ENCODE assay signal across 10 mouse cellular contexts in genomic region chr1:87155531-87156198, GRCm38 (mm10). TPM values are rescaled to one million over a fixed set of nuclear protein-coding genes. Genes with fewer than 3 reads are reported as not detected.
DNase-seq lines count a peak whose midpoint lies in the region; ATAC-seq and TF ChIP-seq lines count a peak whose summit lies in the region.
"Had no signal": no experiment of that assay in that cellular context is flagged by ENCODE, and none has a peak within 500 bp of the region (broad histone marks: within the 10 kb centered on the region; RNA-seq: fewer than 3 reads in every experiment).

No protein-coding gene starts in this region.

- H3K4me2 ChIP-seq in limb, embryonic 13.5 days (replicated peaks), result peak overlapping the region; percentile 77
- peak overlapping the region; percentile 49 for H3K4me2 ChIP-seq in stomach, postnatal 0 days (replicated peaks; ENCODE audit: low read depth)

- H3K27me3 ChIP-seq in heart, embryonic 10.5 days (ENCODE audit: insufficient read depth, poor library complexity, severe bottlenecking), result peaks cover 99% of the 10 kb centered on the region
- H3K27me3 ChIP-seq in testis, adult 2 months (ENCODE audit: control insufficient read depth, insufficient read depth, low read length), result peaks cover 2% of the 10 kb centered on the region; the same call in 1 of the 2 replicates
- H3K27me3 ChIP-seq in limb, embryonic 13.5 days, result peaks cover 100% of the 10 kb centered on the region
- peaks cover 43% of the 10 kb centered on the region for H3K27me3 ChIP-seq in stomach, postnatal 0 days (ENCODE audit: control insufficient read depth, insufficient read depth, low read length)

- peaks cover 25% of the 10 kb centered on the region for H3K4me1 ChIP-seq in heart, embryonic 10.5 days
- peaks cover 20% of the 10 kb centered on the region for H3K4me1 ChIP-seq in testis, adult 2 months (ENCODE audit: control insufficient read depth, insufficient read depth, low read length)
- peaks cover 30% of the 10 kb centered on the region for H3K4me1 ChIP-seq in limb, embryonic 13.5 days
- H3K4me1 ChIP-seq in stomach, postnatal 0 days (replicated peaks; ENCODE audit: control insufficient read depth, insufficient read depth), result peaks cover 7% of the 10 kb centered on the region

- WGBS in heart, embryonic 10.5 days, result 1% methylated on average over 42 of the region's 56 CpGs
- WGBS in limb, embryonic 13.5 days, result under 1% methylated on average over 39 of the region's 56 CpGs
- under 1% methylated on average over 56 of the region's 56 CpGs for WGBS in stomach, postnatal 0 days

- H3K27ac ChIP-seq in heart, embryonic 10.5 days, result no peak overlapping the region
- no peak overlapping the region for H3K27ac ChIP-seq in testis, adult 2 months (ENCODE audit: control insufficient read depth, insufficient read depth, low read depth, low read length)
- no peak overlapping the region for H3K27ac ChIP-seq in limb, embryonic 13.5 days
- no peak overlapping the region for H3K27ac ChIP-seq in stomach, postnatal 0 days (replicated peaks)
- H3K27ac ChIP-seq: macrophage had no signal

- H3K9ac ChIP-seq in limb, embryonic 13.5 days, result peak overlapping the region; percentile 51
- H3K9ac ChIP-seq in stomach, postnatal 0 days (ENCODE audit: low read length), result no peak overlapping the region

- 0 out of 2 replicates have a peak, but pooled peaks have one; percentile 22 for ATAC-seq in limb, embryonic 13.5 days (ENCODE audit: low FRiP score, low read depth)
- no peak for ATAC-seq in stomach, postnatal 0 days (ENCODE audit: low FRiP score, low TSS enrichment)
- ATAC-seq in erythroblast, adult 5-6 weeks (replicated peaks; ENCODE audit: low FRiP score, poor library complexity, severe bottlenecking), result no peak

- no peaks in the 10 kb centered on the region for H3K9me3 ChIP-seq in heart, embryonic 10.5 days
- H3K9me3 ChIP-seq in limb, embryonic 13.5 days, result no peaks in the 10 kb centered on the region
- H3K9me3 ChIP-seq in stomach, postnatal 0 days (ENCODE audit: control insufficient read depth, low read length), result no peaks in the 10 kb centered on the region

- no peak for DNase-seq in heart, embryonic 10.5 days (ENCODE audit: low spot score)
- no peak for DNase-seq in heart, adult 8-10 months (ENCODE audit: low spot score)
- DNase-seq in testis, postnatal 10 days (ENCODE audit: low spot score), result no peak
- DNase-seq in stomach, postnatal 0 days (ENCODE audit: low spot score), result no peak
- DNase-seq in spleen, adult 18-20 months, result no peak

- TF ChIP-seq CTCF in testis, adult 2 months (IDR thresholded peaks at IDR 0.05; ENCODE audit: control insufficient read depth, insufficient read depth, insufficient replicate concordance, low read depth, low read length), result no peak
- no peak for TF ChIP-seq CTCF in stomach, postnatal 0 days (IDR thresholded peaks at IDR 0.05; ENCODE audit: low read depth)

- H3K36me3 ChIP-seq in heart, embryonic 10.5 days, result no peaks in the 10 kb centered on the region
- no peaks in the 10 kb centered on the region for H3K36me3 ChIP-seq in testis, adult 2 months (ENCODE audit: control insufficient read depth, insufficient read depth, low read length)
- H3K36me3 ChIP-seq in limb, embryonic 13.5 days, result no peaks in the 10 kb centered on the region
- H3K36me3 ChIP-seq in stomach, postnatal 0 days (ENCODE audit: control insufficient read depth, insufficient read depth, low read length), result no peaks in the 10 kb centered on the region

- TF ChIP-seq POLR2A in testis, adult 2 months (IDR thresholded peaks at IDR 0.05; ENCODE audit: control insufficient read depth, low read depth, low read length), result no peak

- no peak for TF ChIP-seq EP300 in stomach, postnatal 0 days (optimal IDR thresholded peaks at IDR 0.05)

- peak overlapping the region; percentile 56 for H3K4me3 ChIP-seq in heart, embryonic 10.5 days
- H3K4me3 ChIP-seq in testis, adult 2 months (ENCODE audit: control insufficient read depth, low read depth, low read length), result peak overlapping the region; percentile 11; the same call in 1 of the 2 replicates
- peak overlapping the region; percentile 49 for H3K4me3 ChIP-seq in limb, embryonic 13.5 days
- H3K4me3 ChIP-seq in stomach, postnatal 0 days (ENCODE audit: low read depth, low read length), result peak overlapping the region; percentile 35

RNA-seq across cellular contexts. Expression of gene Ecel1, which starts 0.7 kb away (rescaled TPM):
- 0.09 and 0.10 TPM in 2 replicates for polyA plus RNA-seq in heart, embryonic 10.5 days (2016; fragmentation: Nextera tagmentation; extraction: Ambion mirVana)
- not detected for total RNA-seq in heart, adult 8-10 months (2022)
- 5.8 and 6.8 TPM in 2 replicates for polyA plus RNA-seq in testis, adult 2 months (2012; rRNA removed)
- polyA plus RNA-seq in limb, embryonic 13.5 days (2015; fragmentation: Nextera tagmentation; extraction: Ambion mirVana), result 0.69 and 1.1 TPM in 2 replicates
- 2.2 and 2.3 TPM in 2 replicates for polyA plus RNA-seq in stomach, postnatal 0 days (2015; fragmentation: Nextera tagmentation; extraction: Ambion mirVana)
- total RNA-seq in erythroblast, adult 5-6 weeks (2015; ENCODE audit: low replicate concordance), result not detected in 2 replicates
- not detected in 2 replicates for total RNA-seq in erythroblast, adult 5-6 weeks (2017; ENCODE audit: low replicate concordance)
- polyA plus RNA-seq: macrophage had no signal

RNA-seq across cellular contexts. Expression of gene Prss56, which starts 27.4 kb away (rescaled TPM):
- polyA plus RNA-seq in heart, embryonic 10.5 days (2016; fragmentation: Nextera tagmentation; extraction: Ambion mirVana), result not detected in 2 replicates
- total RNA-seq in heart, adult 8-10 months (2022), result not detected
- 19.1 and 25.3 TPM in 2 replicates for polyA plus RNA-seq in testis, adult 2 months (2012; rRNA removed)
- polyA plus RNA-seq in limb, embryonic 13.5 days (2015; fragmentation: Nextera tagmentation; extraction: Ambion mirVana), result 0.19 TPM in 1 of 2 replicates, not detected in the other
- 0.04 TPM in 1 of 2 replicates, not detected in the other for polyA plus RNA-seq in stomach, postnatal 0 days (2015; fragmentation: Nextera tagmentation; extraction: Ambion mirVana)
- not detected in 2 replicates for total RNA-seq in erythroblast, adult 5-6 weeks (2015; ENCODE audit: low replicate concordance)
- total RNA-seq in erythroblast, adult 5-6 weeks (2017; ENCODE audit: low replicate concordance), result not detected in 2 replicates
- polyA plus RNA-seq: macrophage had no signal

RNA-seq across cellular contexts. Expression of gene Akp3, which starts 30.9 kb away (rescaled TPM):
- not detected in 2 replicates for polyA plus RNA-seq in heart, embryonic 10.5 days (2016; fragmentation: Nextera tagmentation; extraction: Ambion mirVana)
- total RNA-seq in heart, adult 8-10 months (2022), result not detected
- 1.5 and 1.7 TPM in 2 replicates for polyA plus RNA-seq in testis, adult 2 months (2012; rRNA removed)
- polyA plus RNA-seq in limb, embryonic 13.5 days (2015; fragmentation: Nextera tagmentation; extraction: Ambion mirVana), result not detected in 2 replicates
- 0.38 TPM in 1 of 2 replicates, not detected in the other for polyA plus RNA-seq in stomach, postnatal 0 days (2015; fragmentation: Nextera tagmentation; extraction: Ambion mirVana)
- not detected in 2 replicates for total RNA-seq in erythroblast, adult 5-6 weeks (2015; ENCODE audit: low replicate concordance)
- total RNA-seq in erythroblast, adult 5-6 weeks (2017; ENCODE audit: low replicate concordance), result not detected in 2 replicates
- polyA plus RNA-seq: C2C12, macrophage had no signal

RNA-seq across cellular contexts. Expression of gene Chrnd, which starts 34.7 kb away (rescaled TPM):
- polyA plus RNA-seq in heart, embryonic 10.5 days (2016; fragmentation: Nextera tagmentation; extraction: Ambion mirVana), result 0.09 and 0.13 TPM in 2 replicates
- not detected for total RNA-seq in heart, adult 8-10 months (2022)
- 0.02 and 0.08 TPM in 2 replicates for polyA plus RNA-seq in testis, adult 2 months (2012; rRNA removed)
- polyA plus RNA-seq in limb, embryonic 13.5 days (2015; fragmentation: Nextera tagmentation; extraction: Ambion mirVana), result 4.5 and 4.8 TPM in 2 replicates
- polyA plus RNA-seq in stomach, postnatal 0 days (2015; fragmentation: Nextera tagmentation; extraction: Ambion mirVana), result 0.04 and 0.08 TPM in 2 replicates
- not detected in 2 replicates for total RNA-seq in erythroblast, adult 5-6 weeks (2015; ENCODE audit: low replicate concordance)
- not detected in 2 replicates for total RNA-seq in erythroblast, adult 5-6 weeks (2017; ENCODE audit: low replicate concordance)
- polyA plus RNA-seq: macrophage had no signal

RNA-seq across cellular contexts. Expression of gene Chrng, which starts 48.8 kb away (rescaled TPM):
- polyA plus RNA-seq in heart, embryonic 10.5 days (2016; fragmentation: Nextera tagmentation; extraction: Ambion mirVana), result 0.34 and 0.96 TPM in 2 replicates
- total RNA-seq in heart, adult 8-10 months (2022), result not detected
- polyA plus RNA-seq in testis, adult 2 months (2012; rRNA removed), result not detected in 2 replicates
- polyA plus RNA-seq in limb, embryonic 13.5 days (2015; fragmentation: Nextera tagmentation; extraction: Ambion mirVana), result 18.2 and 20.8 TPM in 2 replicates
- polyA plus RNA-seq in stomach, postnatal 0 days (2015; fragmentation: Nextera tagmentation; extraction: Ambion mirVana), result 0.36 and 0.38 TPM in 2 replicates
- total RNA-seq in erythroblast, adult 5-6 weeks (2015; ENCODE audit: low replicate concordance), result not detected in 2 replicates
- not detected in 2 replicates for total RNA-seq in erythroblast, adult 5-6 weeks (2017; ENCODE audit: low replicate concordance)

Comparison
In these comparisons a context has a peak if more than half of its experiments do, and no peak if none do; other contexts are left out.
1. RNA of gene Prss56, which starts 27.4 kb away (polyA plus RNA-seq): 19.1 to 25.3 TPM in testis, adult 2 months; 0.19 TPM in limb, embryonic 13.5 days, 0.04 TPM in stomach, postnatal 0 days and not detected in heart, embryonic 10.5 days; every median in the first group is over 10 times any median in the second.
2. Peak in every context shown above with its lines, with median percentiles within 50 percentile points of each other: H3K4me3 ChIP-seq.